19 mouse cellular contexts compared by ENCODE assay signal in genomic region chr5:116522273-116522672, GRCm38 (mm10).
"Had no signal": no experiment of that assay in that cellular context is flagged by ENCODE, and none has a peak within 500 bp of the region (broad histone marks: within the 10 kb centered on the region; RNA-seq: fewer than 3 reads in every experiment).

No protein-coding gene starts in this region.

- ATAC-seq: hindbrain, postnatal 0 days; intestine, embryonic 16.5 days had no signal

- H3K9ac ChIP-seq: heart, embryonic 12.5 days; hindbrain, embryonic 13.5 days; hindbrain, embryonic 15.5 days; kidney, embryonic 15.5 days; limb, embryonic 12.5 days; liver, embryonic 13.5 days had no signal

- H3K4me3 ChIP-seq: gastrocnemius, adult 2 months; heart, embryonic 10.5 days; heart, embryonic 12.5 days; hindbrain, embryonic 13.5 days; hindbrain, embryonic 15.5 days; kidney, embryonic 15.5 days; limb, embryonic 10.5 days; limb, embryonic 12.5 days; liver, embryonic 13.5 days had no signal

- H3K4me1 ChIP-seq: kidney, embryonic 15.5 days; limb, embryonic 10.5 days; limb, embryonic 12.5 days; liver, embryonic 13.5 days had no signal

- DNase-seq: gastrocnemius, adult 2 months; gastrocnemius, postnatal 10 days; gastrocnemius, postnatal 25 days; heart, adult 18-20 months; heart, postnatal 10 days; heart, postnatal 36 days; liver; liver, embryonic 13.5 days had no signal

- H3K27ac ChIP-seq: gastrocnemius, adult 2 months; heart, embryonic 10.5 days; hindbrain, embryonic 15.5 days; hindbrain, postnatal 0 days; kidney, embryonic 15.5 days; kidney, postnatal 0 days; limb, embryonic 10.5 days; limb, embryonic 12.5 days; liver, embryonic 13.5 days had no signal

- H3K4me2 ChIP-seq: heart, embryonic 12.5 days; hindbrain, embryonic 13.5 days; hindbrain, embryonic 15.5 days; kidney, embryonic 15.5 days; limb, embryonic 12.5 days; liver, embryonic 11.5 days; liver, embryonic 13.5 days had no signal

- H3K36me3 ChIP-seq: heart, embryonic 10.5 days; heart, embryonic 12.5 days; hindbrain, embryonic 13.5 days; hindbrain, embryonic 15.5 days; kidney, embryonic 15.5 days; limb, embryonic 10.5 days; limb, embryonic 12.5 days; liver, embryonic 13.5 days had no signal

- H3K9me3 ChIP-seq: heart, embryonic 10.5 days; heart, embryonic 12.5 days; hindbrain, embryonic 13.5 days; hindbrain, embryonic 15.5 days; kidney, embryonic 15.5 days; limb, embryonic 10.5 days; limb, embryonic 12.5 days; liver, embryonic 13.5 days had no signal

- H3K27me3 ChIP-seq: heart, embryonic 12.5 days; hindbrain, embryonic 13.5 days; hindbrain, embryonic 15.5 days; kidney, embryonic 15.5 days; limb, embryonic 12.5 days; liver, embryonic 13.5 days had no signal
